Mouse (Mus musculus) thymus, adult 2 months (tissue): ENCODE measurements around the gene Gm20388.

ENCODE experiments used
- CTCF ChIP-seq: fragments of 200-500 bp; IDR thresholded peaks from 2 replicates; pipeline ENCODE4 v1.5.1; 2012; ENCODE audit warnings: mild to moderate bottlenecking, control low read depth, low read length, moderate library complexity, borderline replicate concordance; ENCODE audit not compliant: control insufficient read depth, poor library complexity, insufficient read depth; ENCODE audit errors: extremely low read depth
- POLR2A ChIP-seq: fragments of 200-500 bp; IDR thresholded peaks from 2 replicates; pipeline ENCODE4 v1.6.1; 2012; ENCODE audit warnings: mild to moderate bottlenecking, low read length, control low read depth, moderate library complexity; ENCODE audit not compliant: control insufficient read depth, poor library complexity, insufficient read depth; ENCODE audit errors: extremely low read depth

DNA sequence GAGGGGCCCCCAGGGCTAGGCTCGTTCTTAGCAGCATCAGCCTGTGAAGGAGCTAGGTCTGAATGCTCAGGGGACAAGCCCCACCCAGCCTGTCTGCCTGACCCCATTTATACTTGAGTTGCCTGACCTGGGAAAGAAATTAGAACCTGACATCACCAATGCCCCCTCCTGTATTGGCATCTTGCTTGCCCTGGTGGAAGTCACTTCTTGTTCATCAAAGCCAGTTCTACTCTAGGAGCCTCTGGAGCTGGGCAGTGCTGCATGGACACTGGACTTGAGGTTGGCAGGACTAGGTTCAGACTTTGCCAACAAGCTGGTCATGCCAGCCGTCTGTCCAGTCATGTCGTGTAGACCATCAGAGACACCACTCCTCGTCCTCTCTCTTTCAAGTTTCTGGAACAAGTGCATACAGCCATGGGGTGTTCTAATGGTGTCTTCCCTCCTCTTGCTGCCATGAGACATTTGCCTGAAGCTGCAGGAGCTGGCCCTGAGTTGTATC, 2267.8 kb downstream of the Gm20388 start:
- TF ChIP-seq CTCF (no peak), POLR2A (no peak)
